Mouse (Mus musculus) ES-E14 (cell line): ENCODE measurements around the gene Zfp626.

ENCODE experiments used
- HCFC1 ChIP-seq: IDR thresholded peaks from 2 replicates; pipeline ENCODE4 v1.6.1; 2012; ENCODE audit warnings: low read length, inconsistent platforms, borderline replicate concordance; ENCODE audit not compliant: insufficient read depth
- ZC3H11A ChIP-seq: IDR thresholded peaks from 2 replicates; pipeline ENCODE4 v1.6.1; 2012; ENCODE audit warnings: low read depth, mild to moderate bottlenecking, inconsistent platforms, low read length, borderline replicate concordance

- peak; percentile 72 for TF ChIP-seq HCFC1
- TF ChIP-seq ZC3H11A = no peak
Measured at GRCm38 (mm10) chr7:27804297-27805030, 2.5 kb upstream of the Zfp626 start.
